Mouse (Mus musculus) embryonic fibroblast, embryonic 13.5 days (primary cell): ENCODE results near the gene Synm.

Experiments used
- CTCF ChIP-seq: IDR thresholded peaks from 2 replicates; pipeline ENCODE4 v1.5.1; 2011; ENCODE audit warnings: mild to moderate bottlenecking, control low read depth, low read length, moderate library complexity, borderline replicate concordance; ENCODE audit not compliant: insufficient read depth
- POLR2A ChIP-seq: IDR thresholded peaks from 2 replicates; pipeline ENCODE4 v1.6.1; 2011; ENCODE audit warnings: low read depth, mild to moderate bottlenecking, control low read depth, low read length, moderate library complexity

DNA sequence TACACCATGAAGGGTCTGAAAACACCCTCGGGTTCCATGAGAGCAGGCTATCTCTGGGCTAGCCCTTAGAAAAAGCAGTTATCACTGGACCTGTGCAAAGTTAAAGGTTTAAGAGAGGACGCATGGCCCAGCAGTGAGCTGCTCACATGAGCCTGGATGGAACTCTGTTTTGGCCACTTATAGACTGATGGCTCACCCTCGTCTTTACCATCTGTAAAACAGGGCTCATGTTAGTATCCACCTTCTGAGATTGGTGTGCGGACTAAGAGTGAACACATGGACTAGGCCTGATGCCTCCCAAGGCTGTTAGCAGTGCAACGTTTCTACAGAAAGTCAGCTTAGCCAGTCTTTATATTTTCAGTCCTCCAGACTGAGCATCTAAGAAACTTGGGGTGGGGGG lies 2.9 kb downstream of the Synm start:
- no peak for TF ChIP-seq POLR2A
- TF ChIP-seq CTCF: no peak
